Mouse (Mus musculus) cerebellum, postnatal 25 days (tissue): ENCODE data around the gene Trim46.
"Not testable (repeated sequence)": the region's sequence is repeated elsewhere in the genome, so short reads cannot be mapped to it uniquely, and the experiment has no call there.

Source experiments
- DNase-seq, 2 experiments: peaks; one replicate each; pipeline ENCODE4 v3.0.0; 2021; ENCODE audit warnings: mixed read lengths in 2 of 2

Trim46 gene

GRCm38 (mm10) chr3:89231772-89232275, 14.3 kb downstream of the Trim46 start:
- DNase-seq: peak in 1 of 2 experiments; percentile 65

DNA sequence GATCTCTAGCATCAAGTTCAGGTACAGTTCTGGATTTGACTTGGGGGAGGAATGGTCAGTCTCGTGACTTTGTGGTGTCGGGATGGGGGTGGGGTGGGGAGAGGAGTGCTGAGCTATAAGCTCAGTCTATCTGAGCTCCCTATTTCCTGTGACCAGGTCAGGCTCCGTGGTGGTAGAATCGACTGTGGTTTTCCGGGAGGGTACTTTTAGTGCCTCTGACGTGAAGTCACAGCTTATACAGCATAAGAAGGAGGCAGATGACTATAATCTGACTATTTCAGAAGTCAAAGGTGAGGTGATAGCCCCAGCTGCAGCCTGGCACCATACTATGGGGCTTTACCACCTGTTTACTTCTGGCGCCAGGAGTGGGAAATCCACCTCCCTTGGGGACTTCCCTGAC, 14.8 kb downstream of the Trim46 start:
- DNase-seq: no peak

GRCm38 (mm10) chr3:89230561-89230960, 15.5 kb downstream of the Trim46 start:
- DNase-seq: no peak

- DNase-seq: no peak
These were observed 16.8 kb downstream of the Trim46 start for GRCm38 (mm10) chr3:89229276-89229675.

DNA sequence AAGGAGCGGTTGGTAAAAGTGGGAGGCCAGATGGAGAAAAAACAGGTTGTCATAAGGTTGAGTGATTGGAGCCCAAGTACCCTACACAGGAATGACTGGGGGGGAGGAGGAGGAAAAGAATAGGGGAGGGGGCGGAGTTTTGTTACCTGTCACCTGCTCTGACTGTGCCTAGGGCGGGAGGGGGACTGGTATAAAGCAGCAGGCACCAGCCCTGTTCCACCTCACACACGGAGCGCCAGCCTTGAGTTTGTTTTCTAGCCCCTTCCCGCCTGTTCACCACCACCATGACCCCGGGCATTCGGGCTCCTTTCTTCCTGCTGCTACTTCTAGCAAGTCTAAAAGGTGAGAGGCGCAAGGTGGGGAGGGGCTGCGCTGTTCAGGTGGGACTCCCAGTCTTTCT, 17.3 kb downstream of the Trim46 start, which contains the start of gene Muc1:
TSS of gene Muc1 (plus strand) at position 222 of the 400 bp plus-strand sequence.
- no peak for DNase-seq

- peak; percentile 92 to 94 for DNase-seq
These were observed 17.9 kb downstream of the Trim46 start for GRCm38 (mm10) chr3:89228180-89228549.

DNA sequence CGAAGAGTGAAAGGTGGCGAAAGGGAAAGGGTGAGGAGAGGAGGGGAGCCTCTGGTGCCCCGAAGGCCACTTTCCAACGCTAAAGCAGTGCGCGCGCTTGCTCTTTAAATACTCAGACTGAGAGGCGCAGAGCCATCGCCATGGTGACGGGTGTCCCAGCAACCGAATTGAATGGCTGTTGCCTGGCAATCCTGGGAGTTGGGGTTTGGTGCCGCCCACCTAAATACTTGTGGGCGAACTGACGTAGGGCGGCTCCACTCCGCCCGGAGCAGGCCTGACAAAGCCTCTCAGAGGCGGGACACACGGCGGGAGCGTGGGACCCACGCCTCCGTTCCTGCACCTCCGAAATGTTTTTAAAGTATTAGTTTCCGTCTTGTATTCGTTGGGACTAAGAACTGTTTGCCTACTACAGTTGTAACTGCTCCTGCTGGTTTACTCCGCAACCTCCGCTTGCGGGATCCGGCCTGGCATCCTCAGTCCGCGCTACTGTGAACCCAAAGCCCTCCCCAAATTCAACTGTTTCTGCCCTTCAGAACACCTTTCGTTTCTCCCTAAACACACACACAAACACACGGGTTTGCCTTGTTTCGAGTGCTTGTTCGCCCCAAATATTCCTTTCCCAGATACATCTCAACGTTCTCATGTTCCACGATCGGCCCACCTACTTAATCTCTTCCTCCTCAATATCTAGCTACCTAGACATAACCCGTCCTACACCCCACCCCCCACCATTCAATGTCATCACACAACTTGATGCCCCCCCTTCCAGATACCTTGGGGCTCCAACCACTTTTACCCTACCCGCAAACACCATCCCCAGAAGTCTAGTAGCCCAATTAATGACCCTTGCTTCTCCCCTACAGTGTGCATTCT, 18.6 kb downstream of the Trim46 start:
- DNase-seq: peak; percentile 51 to 63

DNA sequence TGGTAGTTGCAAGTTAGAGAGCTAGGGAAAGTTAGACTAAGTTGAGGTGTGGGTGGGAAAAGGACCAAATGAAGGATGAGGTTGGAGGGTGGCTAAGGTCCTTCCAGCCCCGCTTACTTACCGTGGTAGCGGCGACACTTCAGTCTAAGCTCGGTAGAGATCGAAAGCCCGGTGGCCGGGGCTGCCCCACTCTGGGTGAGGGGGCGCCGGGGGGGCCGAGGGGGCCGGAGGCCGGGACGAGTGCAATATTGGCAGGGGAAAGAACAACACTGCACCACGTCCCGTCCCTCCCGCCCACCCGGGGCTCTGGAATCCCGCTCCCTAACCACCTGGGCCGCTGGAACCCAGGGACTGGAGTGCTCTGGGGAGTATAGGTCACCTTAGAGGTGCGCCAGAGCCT, 19.2 kb downstream of the Trim46 start, which contains the start of gene Mtx1:
TSS of gene Mtx1 (minus strand) at position 189 of the 400 bp plus-strand sequence.
- no peak for DNase-seq

DNA sequence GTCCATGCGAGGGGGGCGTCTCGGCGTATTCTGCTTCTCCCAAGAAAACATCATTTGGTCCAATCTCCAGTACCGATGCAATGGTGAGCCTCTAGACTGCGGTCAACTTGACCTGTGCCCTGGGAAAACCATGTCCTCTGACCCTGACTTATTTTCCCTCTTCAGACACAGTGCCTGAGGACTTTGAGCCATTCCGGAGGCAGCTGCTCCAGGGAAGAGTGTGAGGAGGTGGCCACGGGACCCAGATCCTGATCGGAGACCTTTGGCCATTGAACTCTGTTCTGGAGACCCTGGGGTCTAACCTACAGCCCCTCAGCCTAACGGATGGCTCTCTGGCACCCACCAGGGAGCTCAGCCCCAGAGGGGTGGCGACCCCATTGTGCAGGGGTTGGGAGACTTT, 19.7 kb downstream of the Trim46 start:
- no peak for DNase-seq

GRCm38 (mm10) chr3:89225918-89226317, 20.2 kb downstream of the Trim46 start:
- no peak for DNase-seq

GRCm38 (mm10) chr3:89225321-89225815, 20.7 kb downstream of the Trim46 start:
- DNase-seq: no peak

GRCm38 (mm10) chr3:89224796-89225195, 21.3 kb downstream of the Trim46 start:
- no peak for DNase-seq

- DNase-seq: no peak
These were observed 24.9 kb downstream of the Trim46 start for GRCm38 (mm10) chr3:89221167-89221566.

DNA sequence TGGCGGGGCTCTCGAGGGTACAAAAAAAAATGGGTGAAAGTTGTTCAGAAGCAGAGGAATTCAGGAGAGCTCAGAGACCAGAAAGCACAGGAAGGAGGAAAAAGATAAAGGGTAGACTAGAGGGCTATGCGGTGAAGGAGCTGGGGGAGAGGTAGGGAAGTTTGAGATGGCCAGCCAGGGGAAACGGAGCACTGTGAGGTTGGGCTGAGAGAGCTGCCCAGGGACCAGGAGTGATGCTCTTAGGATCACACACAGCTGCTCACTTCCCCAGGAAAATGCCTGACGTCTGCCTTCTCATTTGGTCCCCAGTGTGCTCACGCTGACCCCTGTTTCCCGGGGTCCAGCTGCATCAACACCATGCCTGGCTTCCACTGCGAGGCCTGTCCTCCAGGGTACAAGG, 26.6 kb downstream of the Trim46 start:
- no peak for DNase-seq

DNA sequence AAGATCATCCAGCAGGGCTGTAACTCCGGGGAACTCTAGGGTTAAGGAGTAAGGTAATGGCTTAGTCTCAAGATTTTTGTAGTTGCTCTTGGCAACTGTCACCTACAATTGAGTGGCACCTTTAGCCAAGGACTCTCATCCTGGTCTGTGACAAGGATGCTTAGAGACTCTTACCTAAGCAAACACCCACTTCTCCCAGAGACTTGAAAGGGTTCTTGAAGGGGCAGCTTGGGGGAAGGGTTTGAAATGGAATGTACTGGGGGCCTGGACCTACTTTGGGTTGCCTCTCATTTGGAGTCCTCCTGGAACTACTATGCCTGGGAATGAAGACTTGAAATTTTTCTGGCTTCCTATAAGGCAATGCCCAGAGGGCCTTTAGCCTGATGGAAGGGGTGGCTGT, 27.8 kb downstream of the Trim46 start:
- DNase-seq: no peak

DNA sequence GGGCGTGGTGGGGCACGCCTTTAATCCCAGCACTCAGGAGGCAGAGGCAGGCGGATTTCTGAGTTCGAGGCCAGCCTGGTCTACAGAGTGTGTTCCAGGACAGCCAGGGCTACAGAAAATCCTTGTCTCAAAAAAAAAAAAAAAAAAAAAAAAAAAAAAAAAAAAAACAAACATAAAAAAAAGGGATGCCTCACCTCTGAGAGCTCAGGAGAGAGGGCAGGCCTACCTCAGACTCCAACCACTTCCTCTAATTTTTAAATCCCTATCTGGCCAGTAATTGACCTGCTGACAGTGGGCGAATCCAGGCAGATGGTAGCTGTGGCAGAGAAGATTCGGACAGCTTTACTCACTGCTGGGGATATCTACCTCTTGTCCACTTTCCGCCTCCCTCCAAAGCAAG, 29.7 kb downstream of the Trim46 start:
- not testable (repeated sequence) for DNase-seq

DNA sequence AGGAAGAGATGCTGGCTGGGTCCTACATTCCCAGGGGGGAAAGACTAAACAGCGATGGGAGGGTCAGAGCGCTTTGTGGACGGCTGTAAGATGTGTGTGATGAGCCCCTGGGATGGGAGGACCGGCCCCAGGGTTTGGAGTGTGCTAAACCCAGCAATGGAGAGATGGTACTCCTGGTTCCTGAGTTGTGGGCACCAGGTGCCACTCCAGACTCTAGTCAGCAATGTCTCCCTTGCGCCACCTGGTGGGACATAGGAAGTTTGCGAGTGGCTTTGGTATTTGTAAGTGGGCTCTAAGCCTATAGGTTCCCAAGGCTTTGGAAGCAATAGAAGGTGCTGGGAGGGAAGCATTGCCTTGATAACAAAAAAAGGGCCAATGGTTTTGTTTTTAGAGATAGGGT, 30.3 kb downstream of the Trim46 start:
- peak; percentile 87 to 92 for DNase-seq

DNA sequence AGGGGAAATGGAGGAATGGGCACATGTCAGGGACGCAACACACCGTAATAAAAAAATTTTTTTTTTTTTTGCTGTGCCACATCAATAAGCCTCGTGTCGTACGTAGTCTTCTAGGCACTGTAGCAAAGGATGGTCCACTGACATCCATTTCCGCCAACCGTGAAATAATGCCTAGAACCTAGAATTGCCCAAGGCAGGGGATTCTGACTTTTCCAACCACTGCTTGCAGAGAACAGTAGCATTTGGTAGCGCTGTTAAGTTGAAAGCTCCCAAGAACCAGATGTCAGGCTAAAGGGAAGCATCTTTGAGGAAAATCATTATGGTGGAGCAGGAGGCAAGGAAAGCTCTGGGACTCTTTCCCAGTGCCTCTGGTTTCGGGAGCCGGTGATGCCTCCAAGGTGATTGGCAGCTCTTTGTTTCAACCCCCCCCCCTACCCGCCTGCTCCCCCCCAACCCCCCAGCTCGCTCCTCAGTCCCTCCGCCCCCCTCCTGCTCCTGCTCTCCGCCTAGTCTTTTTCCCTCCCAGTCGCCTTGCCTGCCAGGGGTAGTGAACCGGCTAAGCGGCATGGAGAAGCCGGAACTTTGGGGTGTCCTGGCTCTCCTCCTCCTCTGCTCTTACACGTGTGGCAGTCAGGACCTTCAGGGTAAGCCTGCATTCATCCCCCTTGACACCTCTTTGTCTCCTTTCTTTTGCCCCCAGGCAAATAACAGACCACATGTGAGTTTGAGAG, 31.3 kb downstream of the Trim46 start, which contains the start of gene Thbs3:
TSS of gene Thbs3 (plus strand) at position 500 of the 731 bp plus-strand sequence.
- DNase-seq: peak in 1 of 2 experiments; percentile 7

- DNase-seq: peak; percentile 90 to 93
These were observed 32.1 kb downstream of the Trim46 start for GRCm38 (mm10) chr3:89213803-89214530.

DNA sequence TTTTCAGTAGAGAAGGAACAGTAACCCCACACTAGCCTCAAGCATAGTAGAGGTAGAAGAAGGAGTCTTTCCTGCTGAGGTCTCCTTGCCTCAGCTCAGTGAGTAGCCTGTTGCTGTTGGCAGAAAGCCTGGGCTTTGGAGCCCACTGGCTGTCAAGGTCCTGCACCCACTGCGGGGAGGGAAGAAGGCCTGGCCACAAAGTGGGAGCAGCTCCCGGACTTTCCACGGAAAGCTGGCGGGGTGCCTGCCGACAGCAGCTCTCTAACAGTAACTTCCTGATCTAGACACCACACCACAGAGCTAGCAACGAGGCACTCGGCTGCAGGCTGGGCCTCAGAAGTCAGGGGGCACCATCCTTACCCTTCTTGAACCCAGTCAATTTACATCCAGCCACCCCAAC, 35.4 kb downstream of the Trim46 start:
- DNase-seq: peak in 1 of 2 experiments; percentile 46

DNA sequence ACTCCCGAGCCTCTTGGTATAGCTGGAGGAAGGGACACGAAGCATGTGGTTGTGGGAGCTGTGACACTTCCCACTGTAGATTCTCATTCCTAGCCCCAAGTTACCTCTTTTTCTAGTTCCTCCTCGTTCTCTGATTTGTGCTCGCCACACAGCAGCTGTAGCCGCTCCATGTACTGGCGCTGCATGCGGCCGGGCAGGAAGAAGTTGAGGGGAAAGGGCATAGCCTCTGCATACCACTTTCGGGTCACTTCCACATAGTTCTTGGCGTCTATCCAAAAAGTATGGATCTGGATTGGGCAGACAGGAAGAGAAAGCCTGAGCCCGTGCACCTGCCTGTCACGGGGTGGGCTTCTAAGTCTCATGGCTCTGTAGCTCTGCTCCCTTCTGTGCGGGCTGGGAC, 35.9 kb downstream of the Trim46 start:
- DNase-seq: no peak

- DNase-seq: no peak
These were observed 36.4 kb downstream of the Trim46 start for GRCm38 (mm10) chr3:89209731-89210130.

GRCm38 (mm10) chr3:89208736-89209135, 37.4 kb downstream of the Trim46 start:
- DNase-seq: no peak
